Mouse (Mus musculus) adrenal gland, postnatal 4 days (tissue): Measurements from ENCODE around the gene Nln. TPM values are rescaled to one million over a fixed set of nuclear protein-coding genes. Genes with fewer than 3 reads are reported as not detected.

Source experiments
- total RNA-seq, 2 experiments: library from RNA; stranded (reverse); gene quantifications; 2 replicates each; pipeline ENCODE4 v1.2.3; 2021

Gene Nln
- total RNA-seq, 2 experiments from 2014 or later, result 25.2 to 27.5 TPM

Other genes with a start within 250 kb of the Nln start
- gene Erbin, start 189.1 kb downstream of the Nln start, total RNA-seq, result 100 to 1,000 TPM; 114 to 128 TPM
- 1 to 10 TPM; 5.7 to 6.4 TPM for gene Sgtb, start 127 bp upstream of the Nln start, total RNA-seq
- gene Trappc13, start 68.9 kb upstream of the Nln start, total RNA-seq, result 10 to 100 TPM; 48.1 to 49.4 TPM
- 10 to 100 TPM; 25.4 to 28.6 TPM for gene Trim23, start 69.2 kb upstream of the Nln start, total RNA-seq
- 10 to 100 TPM; 10.8 to 11.0 TPM for gene Cenpk, start 119.0 kb upstream of the Nln start, total RNA-seq
- 10 to 100 TPM; 21.5 to 21.6 TPM for gene Ppwd1, start 119.2 kb upstream of the Nln start, total RNA-seq
- gene Adamts6, start 178.2 kb upstream of the Nln start, total RNA-seq, result 1 to 10 TPM; 5.6 to 8.1 TPM